Mouse (Mus musculus): ENCODE data around the gene Prss41. TPM values are rescaled to one million over a fixed set of nuclear protein-coding genes. Genes with fewer than 3 reads are reported as not detected.

Gene Prss41
- polyA plus RNA-seq, 1 experiment from 2014 or later = 3.1 TPM

DNA sequence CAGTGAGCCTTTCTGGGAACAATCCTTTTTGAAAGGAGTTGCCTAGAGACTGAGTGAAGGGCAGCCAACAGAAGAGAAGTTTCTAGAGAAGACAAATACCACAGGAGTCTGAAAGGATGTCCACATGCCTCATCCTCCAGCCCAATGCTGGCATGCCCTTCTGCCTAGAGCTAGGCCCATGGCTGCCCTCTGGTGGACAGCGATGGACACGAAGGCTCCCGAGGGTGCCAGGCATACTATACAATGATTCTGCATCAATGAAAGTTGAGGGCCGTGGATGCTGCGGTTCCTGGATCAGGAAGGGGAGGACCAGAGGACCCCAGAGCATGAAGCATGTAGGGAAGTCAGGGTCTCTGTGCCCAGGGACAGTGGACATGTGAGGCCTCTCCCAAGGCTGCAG, 9.3 kb upstream of the Prss41 start:
- H3K9ac ChIP-seq (replicated peaks) = no peak overlapping the region
- 39% methylated on average over 5 of the region's 5 CpGs for WGBS
- H3K4me1 ChIP-seq (replicated peaks) = no peaks in the 10 kb centered on the region
- H3K9me3 ChIP-seq = no peaks in the 10 kb centered on the region; the same call in 1 of the 2 replicates
- no peaks in the 10 kb centered on the region for H3K36me3 ChIP-seq
- H3K4me2 ChIP-seq = no peak overlapping the region
- H3K27me3 ChIP-seq = no peaks in the 10 kb centered on the region
- no peak overlapping the region for H3K27ac ChIP-seq
- no peak overlapping the region for H3K4me3 ChIP-seq (replicated peaks)
- ATAC-seq (ENCODE audit: insufficient number of reproducible peaks, insufficient read depth, low FRiP score, low TSS enrichment, low read depth) = no peak

DNA sequence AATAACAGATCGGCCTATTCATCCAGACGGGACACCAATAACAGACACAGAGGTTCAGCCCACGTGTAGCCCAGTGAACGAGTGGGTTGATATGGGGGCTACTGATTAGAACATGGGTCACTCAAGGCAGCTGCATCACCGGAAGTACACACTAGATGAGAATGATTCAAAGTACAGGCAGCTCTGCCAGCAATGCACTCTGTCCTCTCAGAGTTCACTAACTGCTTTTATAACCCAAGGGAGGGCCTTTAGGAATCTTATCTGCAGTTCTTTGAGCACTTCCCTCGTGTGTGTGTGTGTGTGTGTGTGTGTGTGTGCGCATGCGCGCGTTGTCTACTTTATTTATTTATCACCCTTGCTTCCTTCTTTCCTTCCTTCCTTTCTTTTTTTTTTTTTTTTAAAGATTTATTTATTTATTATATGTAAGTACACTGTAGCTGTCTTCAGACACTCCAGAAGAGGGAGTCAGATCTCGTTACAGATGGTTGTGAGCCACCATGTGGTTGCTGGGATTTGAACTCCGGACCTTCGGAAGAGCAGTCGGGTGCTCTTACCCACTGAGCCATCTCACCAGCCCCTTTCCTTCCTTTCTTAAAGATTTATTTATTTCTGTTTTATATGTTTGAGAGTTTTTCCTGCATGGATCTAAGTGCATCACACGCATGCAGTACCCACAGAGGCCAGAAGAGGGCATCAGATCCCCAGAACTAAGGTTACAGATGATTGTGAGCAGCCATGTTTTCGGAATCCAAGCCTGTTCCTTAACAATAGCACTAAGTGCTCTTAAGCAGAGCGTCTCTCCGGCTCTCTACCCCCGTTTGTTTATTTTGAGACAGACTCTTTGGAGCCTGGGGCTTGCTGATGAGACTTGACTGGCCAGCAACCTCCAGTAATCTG, 7.1 kb upstream of the Prss41 start:
- Histone ChIP-seq H3K4me1 (replicated peaks) (no peaks in the 10 kb centered on the region), H3K4me2 (no peak overlapping the region), H3K27me3 (no peaks in the 10 kb centered on the region), H3K4me3 (replicated peaks) (no peak overlapping the region), H3K27ac (no peak overlapping the region), H3K9ac (replicated peaks) (0 out of 2 replicates have a peak overlapping the region, but pooled peaks have one; percentile 27), H3K9me3 (no peaks in the 10 kb centered on the region; the same call in 1 of the 2 replicates), H3K36me3 (no peaks in the 10 kb centered on the region)
- ATAC-seq (ENCODE audit: insufficient number of reproducible peaks, insufficient read depth, low FRiP score, low TSS enrichment, low read depth) = no peak
- WGBS = 61% methylated on average over 18 of the region's 19 CpGs

DNA sequence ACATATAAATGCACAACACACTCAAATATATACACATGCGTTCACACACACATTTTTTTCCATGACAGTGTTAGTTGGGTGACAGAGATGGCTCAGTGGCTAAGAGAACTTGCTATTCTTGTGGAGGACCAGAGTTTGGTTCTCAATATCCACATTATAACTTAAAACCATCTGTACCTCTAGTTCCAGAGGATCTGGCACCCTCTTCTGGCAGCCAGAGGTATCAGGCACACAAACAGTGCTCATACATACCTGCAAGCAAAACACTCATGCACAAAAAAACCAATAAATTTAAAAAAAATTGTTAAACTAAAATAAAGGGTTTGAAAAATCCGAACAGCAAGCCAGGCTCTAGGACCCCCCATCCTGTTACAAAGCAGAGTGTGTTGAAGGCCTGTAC, 6.1 kb upstream of the Prss41 start:
- Histone ChIP-seq H3K9me3 (no peaks in the 10 kb centered on the region; the same call in 1 of the 2 replicates), H3K36me3 (no peaks in the 10 kb centered on the region), H3K9ac (replicated peaks) (no peak overlapping the region), H3K4me1 (replicated peaks) (no peaks in the 10 kb centered on the region), H3K4me3 (replicated peaks) (no peak overlapping the region), H3K4me2 (no peak overlapping the region), H3K27me3 (no peaks in the 10 kb centered on the region), H3K27ac (no peak overlapping the region)
- WGBS = 65% methylated on average over 2 of the region's 2 CpGs
- ATAC-seq (ENCODE audit: insufficient number of reproducible peaks, insufficient read depth, low FRiP score, low TSS enrichment, low read depth) = no peak

DNA sequence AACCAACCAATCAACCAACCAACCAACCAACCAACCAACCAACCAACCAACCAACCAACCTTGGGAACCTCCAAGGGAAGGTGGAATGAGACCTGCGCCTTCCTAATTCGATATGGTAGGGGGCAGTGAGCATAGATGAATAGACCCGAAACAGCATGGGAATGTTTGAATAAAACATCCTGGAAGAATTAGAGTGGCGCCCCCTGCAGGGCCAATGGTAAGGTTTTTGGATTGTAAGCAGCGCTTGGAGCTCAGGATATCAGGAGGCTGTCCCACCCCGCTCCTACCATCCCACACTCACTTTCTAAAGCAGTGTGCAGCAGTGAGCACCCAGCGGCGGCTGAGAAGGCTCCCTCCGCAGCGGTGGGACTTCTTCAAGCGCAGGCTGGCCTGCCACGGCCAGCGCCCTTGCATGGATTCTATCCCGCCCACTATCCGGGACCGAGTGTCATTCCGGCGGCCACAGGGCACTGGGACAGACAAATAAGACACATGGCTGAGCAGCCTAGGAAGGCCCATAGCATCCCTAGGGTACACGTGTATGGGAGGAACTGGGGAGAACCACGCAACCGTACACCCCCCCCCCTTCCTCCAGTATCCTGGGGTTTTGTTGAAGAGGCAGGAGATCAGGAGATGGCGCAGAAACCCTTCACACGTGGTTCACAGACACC, 696 bp downstream of the Prss41 start:
- Histone ChIP-seq H3K4me3 (replicated peaks) (peak overlapping the region; percentile 24), H3K27me3 (peaks cover 12% of the 10 kb centered on the region), H3K9ac (replicated peaks) (no peak overlapping the region), H3K4me1 (replicated peaks) (no peaks in the 10 kb centered on the region), H3K27ac (no peak overlapping the region), H3K4me2 (peak overlapping the region; percentile 46), H3K9me3 (no peaks in the 10 kb centered on the region), H3K36me3 (no peaks in the 10 kb centered on the region)
- WGBS = 50% methylated on average over 23 of the region's 23 CpGs
- peak; percentile 44; the same call in 1 of the 2 replicates for ATAC-seq (ENCODE audit: insufficient number of reproducible peaks, insufficient read depth, low FRiP score, low TSS enrichment, low read depth)

DNA sequence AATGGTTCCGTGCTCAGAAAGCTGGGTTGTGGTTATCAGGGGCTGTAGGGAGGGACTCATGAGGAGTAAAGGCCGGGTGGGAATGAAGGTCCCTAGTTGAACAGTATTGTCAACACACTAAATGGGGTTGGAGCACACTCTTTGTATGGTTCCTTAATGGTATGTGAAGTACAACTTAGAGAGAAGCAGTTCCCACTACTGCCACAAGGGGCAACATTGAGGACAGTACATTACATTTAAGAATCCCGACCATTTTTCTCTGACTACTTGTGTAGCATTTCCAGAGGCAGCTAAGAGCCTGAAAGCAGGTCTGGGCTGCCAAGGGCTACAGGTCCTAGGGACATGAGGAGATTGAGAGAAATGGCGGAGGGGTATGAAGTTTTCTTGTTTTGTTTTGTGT, 2.8 kb downstream of the Prss41 start:
- H3K36me3 ChIP-seq = no peaks in the 10 kb centered on the region
- no peak overlapping the region for H3K4me3 ChIP-seq (replicated peaks)
- H3K4me1 ChIP-seq (replicated peaks) = no peaks in the 10 kb centered on the region
- no peak overlapping the region for H3K9ac ChIP-seq (replicated peaks)
- ATAC-seq (ENCODE audit: insufficient number of reproducible peaks, insufficient read depth, low FRiP score, low TSS enrichment, low read depth) = no peak
- no peak overlapping the region for H3K4me2 ChIP-seq
- no peak overlapping the region for H3K27ac ChIP-seq
- 31% methylated on average over 4 of the region's 4 CpGs for WGBS
- peaks cover 12% of the 10 kb centered on the region for H3K27me3 ChIP-seq
- H3K9me3 ChIP-seq = no peaks in the 10 kb centered on the region

DNA sequence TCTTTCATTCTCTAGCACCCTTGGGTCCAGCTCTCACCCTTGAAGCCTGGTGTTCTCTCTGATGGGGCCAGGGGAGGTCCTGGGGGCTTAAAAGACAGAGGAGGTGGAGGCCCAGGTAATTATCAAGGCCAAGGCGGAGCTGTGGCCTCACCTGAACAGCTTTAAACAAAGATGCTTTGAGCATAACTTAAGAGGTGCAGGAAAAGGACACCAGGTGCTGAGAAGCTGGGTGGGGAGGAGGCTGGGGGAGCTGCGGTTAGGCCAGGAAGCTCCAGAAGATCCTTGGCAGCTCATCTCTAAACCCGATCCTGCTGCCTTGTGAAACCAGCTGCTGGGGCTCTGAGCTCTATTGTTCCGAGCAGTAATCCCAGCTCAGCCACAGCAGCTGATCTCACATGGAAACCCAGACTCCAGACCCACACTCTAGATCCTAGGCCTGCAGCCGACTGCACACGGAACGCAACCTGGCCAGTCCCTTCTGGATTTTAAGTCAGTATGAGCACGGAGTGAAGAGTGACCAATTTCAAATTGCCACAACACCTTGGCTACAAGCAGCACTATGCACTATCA, 7.9 kb downstream of the Prss41 start, which contains the start of gene Prss33:
TSS of gene Prss33 (minus strand) at position 51 of the 570 bp plus-strand sequence.
- no peaks in the 10 kb centered on the region for H3K4me1 ChIP-seq (replicated peaks)
- peaks cover 31% of the 10 kb centered on the region for H3K27me3 ChIP-seq
- H3K27ac ChIP-seq = no peak within 1 kb of the TSS
- no peaks in the 10 kb centered on the region for H3K9me3 ChIP-seq
- H3K4me3 ChIP-seq (replicated peaks) = no peak within 1 kb of the TSS
- ATAC-seq (ENCODE audit: insufficient number of reproducible peaks, insufficient read depth, low FRiP score, low TSS enrichment, low read depth) = no peak
- no peaks in the 10 kb centered on the region for H3K36me3 ChIP-seq
- 76% methylated on average over 8 of the region's 8 CpGs for WGBS
- H3K4me2 ChIP-seq = no peak within 1 kb of the TSS
- no peak within 1 kb of the TSS for H3K9ac ChIP-seq (replicated peaks)

DNA sequence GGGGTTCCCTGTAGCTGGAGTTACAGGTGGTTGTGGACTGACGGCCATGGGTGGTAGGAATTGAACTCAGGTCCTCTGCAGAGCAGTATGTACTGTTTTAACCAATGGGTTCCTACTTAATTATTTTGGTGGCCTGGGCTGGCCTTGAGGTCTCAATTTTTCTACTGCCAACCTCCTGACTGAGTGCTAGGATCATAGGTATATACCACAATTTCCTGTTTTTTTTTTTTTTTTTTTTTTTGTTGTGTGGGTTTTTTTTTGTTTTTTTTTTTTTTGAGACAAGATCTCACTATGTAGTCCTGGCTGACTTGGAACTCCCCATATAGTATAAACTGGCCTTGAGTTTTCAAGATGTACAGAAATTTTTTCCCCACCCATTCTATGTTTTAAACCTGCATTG, 12.8 kb downstream of the Prss41 start:
- no peak overlapping the region for H3K9ac ChIP-seq (replicated peaks)
- peaks cover 11% of the 10 kb centered on the region for H3K36me3 ChIP-seq
- H3K4me2 ChIP-seq = no peak overlapping the region
- no peak for ATAC-seq (ENCODE audit: insufficient number of reproducible peaks, insufficient read depth, low FRiP score, low TSS enrichment, low read depth)
- H3K9me3 ChIP-seq = no peaks in the 10 kb centered on the region
- 94% methylated on average over 1 of the region's 1 CpGs for WGBS
- no peak overlapping the region for H3K4me3 ChIP-seq (replicated peaks)
- H3K27me3 ChIP-seq = peaks cover 31% of the 10 kb centered on the region
- peaks cover 12% of the 10 kb centered on the region; the same call in 1 of the 2 replicates for H3K4me1 ChIP-seq (replicated peaks)
- no peak overlapping the region for H3K27ac ChIP-seq

DNA sequence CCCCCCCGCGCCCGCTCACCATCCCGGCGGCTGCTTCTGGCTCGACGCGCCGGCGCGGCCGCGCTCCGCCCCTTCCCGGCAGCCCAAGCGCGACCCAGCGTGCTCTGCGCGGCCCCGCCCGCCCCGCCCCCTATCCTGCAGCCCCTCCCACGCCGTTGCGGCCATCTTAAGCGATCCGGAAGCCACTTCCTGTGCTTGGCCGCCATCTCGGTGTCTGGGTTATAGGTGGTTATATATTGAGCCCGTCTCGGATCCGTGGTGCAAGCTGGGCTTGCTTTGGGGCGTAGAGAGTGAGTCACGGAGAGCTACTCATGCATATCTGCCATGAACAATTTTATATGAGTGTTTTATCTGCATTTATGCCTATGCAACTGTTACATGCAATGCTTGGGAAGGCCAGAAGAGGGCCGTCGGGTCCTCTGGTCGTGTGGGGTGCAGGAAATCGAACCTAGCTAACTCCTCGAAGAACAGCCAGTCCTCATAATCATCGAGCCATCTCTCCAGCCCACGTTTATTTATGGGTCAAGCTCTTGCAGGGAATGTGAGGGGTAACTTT, 14.8 kb downstream of the Prss41 start, which contains the start of gene Elob:
TSS of gene Elob (minus strand) at position 73 of the 556 bp plus-strand sequence.
- peak; percentile 91 for ATAC-seq (ENCODE audit: insufficient number of reproducible peaks, insufficient read depth, low FRiP score, low TSS enrichment, low read depth)
- Histone ChIP-seq H3K4me3 (replicated peaks) (peak within 1 kb of the TSS; percentile 82), H3K4me2 (peak within 1 kb of the TSS; percentile 71), H3K27ac (peak within 1 kb of the TSS; percentile 95), H3K4me1 (replicated peaks) (peaks cover 23% of the 10 kb centered on the region), H3K9ac (replicated peaks) (peak within 1 kb of the TSS; percentile 91), H3K27me3 (peaks cover 18% of the 10 kb centered on the region), H3K36me3 (peaks cover 30% of the 10 kb centered on the region), H3K9me3 (no peaks in the 10 kb centered on the region)
- WGBS = 2% methylated on average over 28 of the region's 42 CpGs

DNA sequence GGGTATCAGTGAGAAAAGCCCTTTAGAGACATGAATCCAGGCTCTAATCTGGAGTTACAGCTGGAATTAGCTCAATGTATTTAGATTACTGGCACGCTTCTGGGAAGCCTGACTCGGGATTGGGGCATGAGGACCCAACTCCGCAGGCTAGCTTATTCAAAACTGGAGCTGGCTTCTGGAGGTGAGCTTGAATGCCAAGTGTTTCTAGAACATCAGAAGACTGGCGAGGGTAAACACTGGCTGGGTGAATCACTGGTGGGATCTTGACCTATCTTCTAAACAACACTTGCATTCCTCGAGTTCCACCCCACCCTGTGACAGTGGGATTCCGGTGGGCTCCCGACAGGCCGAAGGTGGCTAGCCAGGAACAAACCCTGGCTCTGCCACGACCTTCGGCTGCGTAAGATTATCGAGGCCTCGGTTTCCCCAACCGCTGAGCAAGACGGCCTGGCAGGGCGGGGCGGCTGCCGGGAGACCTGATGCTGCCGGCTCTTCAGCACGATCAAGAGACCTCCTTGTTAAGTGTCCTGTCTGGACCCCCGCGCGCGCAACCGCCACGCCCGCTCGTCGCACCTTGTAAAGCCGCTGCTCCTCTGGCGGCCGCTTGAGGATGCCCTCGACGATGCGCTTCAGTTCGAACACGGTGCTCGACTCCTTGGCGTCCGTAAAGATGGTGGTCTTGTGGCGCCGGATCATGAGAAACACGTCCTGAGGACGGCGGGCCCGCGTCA, 15.5 kb downstream of the Prss41 start:
- H3K36me3 ChIP-seq = peaks cover 37% of the 10 kb centered on the region
- H3K9me3 ChIP-seq = no peaks in the 10 kb centered on the region
- ATAC-seq (ENCODE audit: insufficient number of reproducible peaks, insufficient read depth, low FRiP score, low TSS enrichment, low read depth) = peak; percentile 43
- WGBS = under 1% methylated on average over 47 of the region's 47 CpGs
- H3K4me1 ChIP-seq (replicated peaks) = peaks cover 23% of the 10 kb centered on the region
- H3K27me3 ChIP-seq = peaks cover 11% of the 10 kb centered on the region
- peak overlapping the region; percentile 91 for H3K9ac ChIP-seq (replicated peaks)
- H3K4me2 ChIP-seq = peak overlapping the region; percentile 71
- H3K27ac ChIP-seq = peak overlapping the region; percentile 85
- H3K4me3 ChIP-seq (replicated peaks) = peak overlapping the region; percentile 82

DNA sequence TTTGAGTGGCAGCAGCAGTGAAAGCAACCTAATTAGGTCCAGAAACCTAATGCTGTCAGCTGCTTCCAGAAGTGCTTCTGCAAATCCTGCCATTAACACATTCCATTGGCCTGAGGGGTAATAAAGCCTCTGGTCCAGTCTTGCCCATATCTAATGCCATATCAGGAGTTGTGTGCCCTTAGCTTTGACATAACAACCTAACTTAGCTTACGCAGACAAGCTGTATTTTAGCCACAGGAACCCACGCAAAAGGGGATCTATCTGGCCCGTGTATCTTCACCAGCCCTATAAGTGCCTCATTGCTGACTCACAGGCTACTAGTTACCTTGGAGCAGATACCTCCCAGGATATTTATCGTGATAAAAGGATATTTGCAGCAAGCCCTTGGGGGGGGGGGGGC, 18.4 kb downstream of the Prss41 start:
- no peak for ATAC-seq (ENCODE audit: insufficient number of reproducible peaks, insufficient read depth, low FRiP score, low TSS enrichment, low read depth)
- H3K4me3 ChIP-seq (replicated peaks) = no peak overlapping the region
- 77% methylated on average over 4 of the region's 4 CpGs for WGBS
- H3K4me1 ChIP-seq (replicated peaks) = peaks cover 23% of the 10 kb centered on the region
- H3K27me3 ChIP-seq = no peaks in the 10 kb centered on the region
- H3K9ac ChIP-seq (replicated peaks) = no peak overlapping the region
- H3K27ac ChIP-seq = no peak overlapping the region
- peaks cover 66% of the 10 kb centered on the region for H3K36me3 ChIP-seq
- no peak overlapping the region for H3K4me2 ChIP-seq
- H3K9me3 ChIP-seq = no peaks in the 10 kb centered on the region
